In the genomic region with DNA sequence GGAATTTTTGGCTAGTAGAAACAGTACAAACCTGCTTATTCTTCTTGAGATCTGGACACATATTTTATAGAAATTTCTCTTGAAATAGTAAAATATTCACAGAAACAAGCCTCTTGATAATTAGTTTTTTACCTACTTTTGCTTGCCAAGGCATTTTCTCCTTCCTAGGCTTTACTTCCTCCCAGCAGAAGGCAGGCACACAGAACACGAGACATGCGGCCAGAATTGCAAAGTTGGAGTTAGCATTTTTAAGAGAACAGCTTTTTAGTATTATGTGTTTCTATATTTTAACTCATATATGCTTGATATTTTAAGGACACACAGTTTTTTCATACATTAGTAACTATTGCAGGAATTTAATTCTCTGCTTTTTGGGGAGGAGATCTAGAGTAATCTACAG, we compare ENCODE assay signal across 26 mouse cellular contexts. TPM values are rescaled to one million over a fixed set of nuclear protein-coding genes. Genes with fewer than 3 reads are reported as not detected.
A peak's percentile ranks its signal among the peaks of the same experiment; 100 is the strongest.
DNase-seq lines count a peak whose midpoint lies in the region.
"Had no signal": no experiment of that assay in that cellular context is flagged by ENCODE, and none has a peak within 500 bp of the region (broad histone marks: within the 10 kb centered on the region; RNA-seq: fewer than 3 reads in every experiment).

No protein-coding gene starts in this region.

- 0 out of 2 replicates have a peak, but pooled peaks cover 2% of the 10 kb centered on the region for H3K36me3 ChIP-seq in heart, embryonic 10.5 days
- H3K36me3 ChIP-seq: forebrain, embryonic 10.5 days; G1E; heart, embryonic 13.5 days had no signal

- no peaks in the 10 kb centered on the region; the same call in 1 of the 2 replicates for H3K4me1 ChIP-seq in heart, embryonic 10.5 days
- H3K4me1 ChIP-seq: forebrain, embryonic 10.5 days; forebrain, embryonic 13.5 days had no signal

- H3K4me3 ChIP-seq in heart, embryonic 10.5 days: no peak overlapping the region
- H3K4me3 ChIP-seq: forebrain, embryonic 10.5 days; forebrain, embryonic 13.5 days; heart, embryonic 13.5 days had no signal

- DNase-seq in heart, embryonic 10.5 days (ENCODE audit: low spot score): no peak
- DNase-seq in heart, postnatal 10 days: no peak
- peak; percentile 32 for DNase-seq in layer of hippocampus, adult 9-11 months
- no peak for DNase-seq in layer of hippocampus, postnatal 10 days (ENCODE audit: low spot score in 2 of 2)
- DNase-seq in brain, embryonic 18.5 days (ENCODE audit: low read depth, low spot score): peak; percentile 10
- no peak for DNase-seq in left cerebral cortex, postnatal 4 days
- DNase-seq: adrenal gland, postnatal 10 days; adrenal gland, postnatal 36 days; B cell, adult 2 months; cerebellum, adult 11-12 months; cerebellum, adult 8-10 months; cerebellum, postnatal 10 days; cerebellum, postnatal 36 days; embryo, embryonic 11 days; gastrocnemius, postnatal 25 days; heart, adult 18-20 months; heart, postnatal 36 days had no signal

- no peaks in the 10 kb centered on the region for H3K9me3 ChIP-seq in heart, embryonic 10.5 days
- H3K9me3 ChIP-seq: forebrain, embryonic 10.5 days; forebrain, embryonic 13.5 days; heart, embryonic 13.5 days had no signal

- intact Hi-C loops in heart, postnatal 10 days (cut with DNase I): no loop called here
- intact Hi-C loops in left cerebral cortex, postnatal 4 days (cut with DNase I): no loop called here

- WGBS in heart, embryonic 10.5 days: 85% methylated on average over 2 of the region's 2 CpGs

- H3K27me3 ChIP-seq in heart, embryonic 10.5 days (ENCODE audit: insufficient read depth, poor library complexity, severe bottlenecking): no peaks in the 10 kb centered on the region
- H3K27me3 ChIP-seq: CH12.LX; forebrain, embryonic 13.5 days; heart, embryonic 13.5 days had no signal

- H3K27ac ChIP-seq in heart, embryonic 10.5 days: 0 out of 2 replicates have a peak overlapping the region, but pooled peaks have one; percentile 84
- H3K27ac ChIP-seq: forebrain, embryonic 10.5 days; forebrain, embryonic 13.5 days; hindbrain, embryonic 14.5 days; hindbrain, postnatal 0 days had no signal

RNA-seq across cellular contexts. Expression of a gene that starts 45.7 kb away (rescaled TPM):
- 2.8 and 6.0 TPM in 2 replicates for polyA plus RNA-seq in heart, embryonic 10.5 days (2016; fragmentation: Nextera tagmentation; extraction: Ambion mirVana)
- total RNA-seq in heart, postnatal 10 days (2021): 1 to 10 TPM; 4.1 to 4.2 TPM
- 10 to 100 TPM; 24.8 to 38.1 TPM for total RNA-seq in layer of hippocampus, postnatal 10 days (2021)
- 10 to 100 TPM; 27.1 to 27.5 TPM for total RNA-seq in left cerebral cortex, postnatal 4 days (2021)
- total RNA-seq: adrenal gland, adult 18-20 months; gastrocnemius, postnatal 25 days had no signal
- polyA plus RNA-seq: forebrain, embryonic 10.5 days; forebrain, embryonic 13.5 days; G1E; hindbrain, embryonic 11.5 days had no signal

Comparison
In these comparisons a context has a peak if more than half of its experiments do, and no peak if none do; other contexts are left out.
1. DNase-seq: peak in layer of hippocampus, adult 9-11 months (single experiment) and brain, embryonic 18.5 days (single experiment); none in heart, embryonic 10.5 days (single experiment), heart, postnatal 10 days (0 of 2), layer of hippocampus, postnatal 10 days (0 of 2) and left cerebral cortex, postnatal 4 days (single experiment).
2. RNA of a gene that starts 45.7 kb away (total RNA-seq): 24.8 to 38.1 TPM in layer of hippocampus, postnatal 10 days and 27.1 to 27.5 TPM in left cerebral cortex, postnatal 4 days; 4.1 to 4.2 TPM in heart, postnatal 10 days; every median in the first group is over 4 times any median in the second.